Mouse (Mus musculus) megakaryocyte, embryonic 14.5 days (primary cell): Measurements from ENCODE around the gene Gm26992.

Source experiments
- FLI1 ChIP-seq: IDR thresholded peaks from 2 replicates; pipeline ENCODE4 v1.6.1; 2012; ENCODE audit warnings: low read length, inconsistent platforms, mixed read lengths
- GATA1 ChIP-seq: IDR thresholded peaks from 3 replicates; pipeline ENCODE4 v1.6.1; 2012; ENCODE audit warnings: mixed read lengths, low read length, inconsistent platforms, borderline replicate concordance

DNA sequence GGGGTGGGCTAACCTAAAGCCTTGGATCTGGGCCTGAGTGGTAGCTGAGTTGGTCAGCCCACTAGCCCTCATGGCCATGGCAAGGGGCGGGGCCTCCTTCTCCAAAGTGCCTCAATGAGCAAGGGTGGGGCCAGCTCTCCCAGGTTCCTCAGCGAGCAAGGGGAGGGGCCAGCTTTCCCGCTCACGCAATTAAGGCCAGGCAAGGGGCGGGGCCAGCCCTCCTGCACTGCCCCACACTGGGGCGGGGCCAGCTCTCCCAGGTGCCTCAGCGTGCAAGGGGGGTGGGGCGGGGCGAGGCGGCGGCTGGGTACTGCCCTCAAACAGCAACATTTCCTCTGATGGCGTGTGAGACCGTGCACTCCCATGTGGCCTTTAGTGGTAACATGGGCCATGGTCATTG lies 16.8 kb upstream of the Gm26992 start:
- no peak for TF ChIP-seq GATA1
- TF ChIP-seq FLI1, result no peak
